Mouse (Mus musculus) kidney, adult 18-20 months (tissue): Measurements from ENCODE around the gene Ppp1r9a.

Experiments used
- DNase-seq: peaks from one replicate; pipeline ENCODE4 v3.0.0; 2021

Gene Ppp1r9a

DNA sequence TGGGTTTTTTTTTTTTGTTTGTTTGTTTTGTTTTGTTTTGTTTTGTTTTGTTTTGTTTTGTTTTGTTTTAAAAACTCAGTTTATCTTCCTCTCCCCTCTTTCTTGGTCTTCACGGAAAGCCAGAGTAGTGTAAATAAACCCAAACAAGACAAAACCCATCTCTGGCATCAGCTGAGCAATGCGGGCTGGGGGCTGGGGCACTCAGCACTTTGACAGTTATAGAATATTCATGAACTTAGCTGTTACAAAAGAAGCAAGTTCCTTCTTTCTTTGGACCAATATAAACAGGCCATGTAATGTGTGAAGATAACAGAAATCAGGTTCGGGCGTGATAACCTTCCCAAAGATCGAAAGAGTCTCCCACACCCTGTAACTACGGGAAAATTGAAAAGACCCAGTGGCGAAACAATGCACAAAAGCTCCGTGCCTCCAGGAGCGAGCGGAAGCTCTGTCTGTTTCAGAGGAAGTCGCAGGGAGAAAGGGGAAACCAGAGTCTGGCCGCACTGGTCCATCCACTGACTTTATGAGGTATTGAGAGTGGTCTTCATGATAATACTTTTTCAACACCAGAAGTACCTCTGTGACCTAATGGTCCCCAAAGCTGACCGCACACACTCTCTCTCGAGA lies 264.4 kb downstream of the Ppp1r9a start:
- DNase-seq: no peak

DNA sequence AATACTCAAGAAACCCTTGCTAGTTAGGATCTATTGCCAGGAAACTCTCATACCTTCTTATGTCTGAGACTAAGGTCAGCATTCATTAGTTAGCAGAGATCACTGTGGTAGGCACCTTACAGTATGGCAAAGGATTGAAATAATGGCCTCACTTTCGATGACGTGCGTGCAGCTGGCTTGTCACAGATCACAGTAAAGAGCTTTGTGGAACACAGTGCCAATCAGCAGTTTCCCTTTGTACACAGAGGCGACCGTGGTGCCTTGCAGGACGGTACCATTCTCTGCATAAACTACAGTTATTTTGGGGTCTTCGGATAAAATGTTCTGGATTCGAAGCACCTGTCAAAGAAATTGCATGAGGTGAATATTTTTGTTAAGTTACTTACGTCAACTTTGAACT lies 265.4 kb downstream of the Ppp1r9a start:
- DNase-seq: no peak

DNA sequence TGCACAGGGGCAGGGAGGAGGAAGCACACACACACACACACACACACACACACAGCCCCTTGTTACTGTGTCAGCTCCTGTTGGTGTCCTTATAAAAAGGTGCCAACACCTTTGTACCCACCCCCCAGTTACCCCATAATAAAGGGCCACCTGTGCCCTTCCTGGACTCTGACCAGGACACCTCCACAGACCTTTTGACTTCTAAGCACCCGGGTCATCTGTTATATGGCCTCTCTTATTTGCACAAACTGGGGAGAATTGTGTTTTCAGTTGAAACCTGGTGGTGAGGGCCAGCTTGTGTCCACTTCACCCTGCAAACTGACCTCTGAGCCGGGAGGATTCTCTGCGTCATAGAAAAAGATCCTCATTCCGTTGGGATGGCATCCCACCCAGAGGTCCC lies 268.7 kb downstream of the Ppp1r9a start:
- no peak for DNase-seq

DNA sequence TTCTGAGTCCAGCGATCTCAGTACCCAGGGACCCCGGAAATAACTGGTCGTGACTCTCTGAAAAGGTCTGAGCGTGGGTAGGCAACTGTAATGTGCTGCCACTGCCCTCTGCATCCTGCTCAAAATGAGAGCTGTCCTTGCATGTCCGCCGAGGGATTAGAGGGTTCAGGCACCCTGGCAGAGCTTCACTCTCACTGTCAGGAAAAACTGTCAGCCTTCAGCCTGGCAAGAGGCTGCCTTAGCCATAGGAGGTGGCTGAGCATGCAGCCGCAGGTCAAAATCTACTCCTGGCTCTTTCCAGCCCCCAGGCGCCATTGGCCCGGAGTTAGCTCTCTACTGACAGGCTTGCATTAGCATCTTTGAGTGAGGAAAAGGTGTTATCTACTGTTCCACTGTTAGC lies 269.9 kb downstream of the Ppp1r9a start:
- no peak for DNase-seq

DNA sequence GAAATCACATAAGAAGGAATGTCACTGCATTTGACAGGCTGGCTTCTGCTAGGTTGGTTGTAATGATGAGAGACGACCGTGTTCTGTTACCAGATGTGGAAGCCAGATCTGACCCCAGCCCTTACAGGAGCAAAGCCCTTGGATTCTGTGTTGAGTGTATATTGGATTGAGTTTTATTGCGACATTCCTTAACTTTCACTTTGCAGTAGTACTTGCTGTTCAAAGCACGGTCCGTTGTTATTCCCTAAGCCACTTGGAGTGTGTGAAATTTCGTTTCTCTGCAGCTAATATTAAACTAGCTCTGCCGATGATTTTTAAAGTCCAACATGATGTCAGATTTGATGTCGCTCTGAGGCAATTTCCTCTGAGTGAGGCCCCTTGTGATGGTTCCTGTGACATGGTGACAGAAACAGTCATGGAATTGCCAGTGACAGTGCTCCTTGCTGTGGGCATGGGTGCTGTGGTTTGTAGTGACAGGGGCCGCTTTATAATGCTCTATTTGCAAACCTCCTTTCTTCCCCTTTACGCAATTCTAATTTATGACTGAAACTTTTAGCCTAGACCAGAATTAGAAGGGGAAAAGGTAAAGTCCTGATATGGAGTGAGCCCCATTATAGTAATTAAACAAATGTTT lies 271.6 kb downstream of the Ppp1r9a start:
- DNase-seq: no peak

DNA sequence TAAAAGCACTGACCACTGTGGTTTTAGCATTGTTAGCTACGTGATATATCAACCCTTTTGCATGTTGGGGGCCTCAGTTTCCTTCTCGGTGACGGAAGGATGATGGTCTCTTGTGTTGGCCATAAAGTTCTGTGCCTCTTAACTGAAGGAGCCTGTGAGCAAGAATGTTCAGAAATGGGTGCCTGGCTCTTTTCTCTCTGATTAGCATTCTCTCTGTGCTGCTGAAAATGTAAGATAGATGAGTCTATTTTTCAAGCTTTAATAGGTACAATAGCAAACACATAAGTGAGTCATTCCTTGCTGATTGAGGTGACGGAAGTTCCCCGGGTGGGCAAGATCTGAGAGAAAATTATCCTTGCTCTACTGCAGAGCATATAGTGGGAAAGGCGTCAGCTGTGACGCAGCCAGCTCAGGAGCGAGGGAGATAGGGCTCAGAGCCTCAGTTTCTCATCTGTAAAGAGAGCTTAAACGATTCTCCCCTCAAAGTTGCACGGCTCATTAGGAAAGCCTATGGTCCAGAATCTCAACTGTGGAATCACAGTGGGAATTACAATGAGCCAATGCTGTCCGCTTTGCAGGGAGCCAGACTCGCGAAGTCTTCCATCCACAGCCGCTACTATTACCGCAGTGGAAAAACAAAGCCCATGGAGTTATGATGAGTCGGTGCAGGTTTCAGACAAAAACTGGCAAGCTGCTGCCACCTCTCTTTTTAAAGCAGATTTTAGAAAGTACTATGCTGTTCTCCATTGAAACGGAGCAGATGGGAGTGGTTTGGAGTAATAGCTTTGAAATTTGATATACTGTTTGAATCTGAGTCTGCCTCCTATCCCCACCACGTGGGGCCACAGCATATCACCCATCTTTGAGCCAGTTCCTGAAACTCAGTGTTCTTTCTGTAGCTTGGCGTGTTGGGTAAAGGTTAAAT lies 275.5 kb downstream of the Ppp1r9a start:
- DNase-seq: no peak

DNA sequence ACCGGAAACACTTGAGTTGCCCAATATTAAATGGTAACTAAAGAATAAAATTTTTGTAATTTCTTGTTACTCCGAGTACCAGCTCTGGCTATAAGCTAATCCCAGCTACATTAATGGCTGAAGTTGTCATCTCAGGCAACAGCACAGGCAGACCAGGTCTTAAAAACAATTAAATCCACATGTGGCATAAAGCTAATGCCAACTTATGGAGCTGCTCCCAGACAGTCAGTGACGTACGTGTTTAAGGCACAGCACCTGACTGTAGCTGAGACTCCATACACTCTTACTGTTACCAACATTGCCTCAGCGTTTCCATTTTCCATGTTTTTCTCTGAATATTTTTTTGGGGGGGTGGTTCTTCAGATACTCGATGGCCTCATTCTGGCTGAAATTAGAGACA lies 276.5 kb downstream of the Ppp1r9a start:
- DNase-seq: no peak

DNA sequence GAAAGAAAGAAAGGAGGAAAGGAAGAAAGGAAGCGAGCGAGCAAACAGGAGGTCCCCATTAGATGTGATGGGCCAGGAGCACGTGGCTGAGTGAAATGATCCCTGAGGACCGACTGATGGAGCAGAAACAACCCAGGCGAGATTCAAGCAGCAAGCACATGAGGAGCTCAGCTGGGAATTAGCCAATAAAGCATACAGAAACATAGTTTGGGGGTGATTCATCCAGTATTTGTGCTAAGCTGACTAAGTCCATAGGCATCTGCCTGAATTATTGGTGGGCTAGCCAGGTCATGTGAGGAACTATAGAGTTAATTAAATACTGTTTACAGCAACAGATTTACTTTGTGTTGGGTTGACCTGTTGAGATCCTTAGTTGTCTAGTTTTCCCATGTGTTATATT lies 277.9 kb downstream of the Ppp1r9a start:
- DNase-seq: no peak

DNA sequence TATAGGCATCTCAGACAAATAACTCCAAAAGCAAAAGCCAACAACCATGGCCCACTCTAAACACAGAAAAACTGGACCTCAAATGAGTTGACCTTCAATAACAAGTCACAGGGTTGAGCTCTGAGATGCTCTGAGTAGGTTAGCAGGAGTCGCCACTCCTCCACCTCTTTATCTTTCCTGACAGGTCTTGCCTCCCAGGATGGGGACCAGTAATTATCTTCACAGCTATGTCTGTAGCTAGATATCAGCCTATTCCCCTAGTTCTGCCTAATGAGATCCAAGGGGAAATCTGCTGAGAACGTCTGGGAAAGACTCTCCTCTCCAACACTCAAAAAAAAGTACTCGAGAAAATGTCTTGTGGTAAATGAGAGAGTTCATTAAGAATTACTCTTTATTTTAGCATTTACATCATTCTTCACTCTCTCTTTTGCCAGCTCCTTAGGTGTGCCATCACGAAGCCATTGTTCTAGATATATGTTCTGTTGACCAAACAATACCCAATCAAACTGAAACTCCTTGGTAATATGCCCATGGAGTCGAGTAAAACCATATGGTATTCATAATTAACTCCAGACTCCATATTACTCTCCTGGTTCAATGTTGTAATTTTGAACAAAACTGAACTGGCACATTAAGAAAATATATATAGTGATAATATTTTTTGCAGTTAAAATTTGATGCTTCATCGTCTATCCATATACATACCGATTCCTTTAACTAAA lies 283.7 kb downstream of the Ppp1r9a start:
- DNase-seq: no peak

DNA sequence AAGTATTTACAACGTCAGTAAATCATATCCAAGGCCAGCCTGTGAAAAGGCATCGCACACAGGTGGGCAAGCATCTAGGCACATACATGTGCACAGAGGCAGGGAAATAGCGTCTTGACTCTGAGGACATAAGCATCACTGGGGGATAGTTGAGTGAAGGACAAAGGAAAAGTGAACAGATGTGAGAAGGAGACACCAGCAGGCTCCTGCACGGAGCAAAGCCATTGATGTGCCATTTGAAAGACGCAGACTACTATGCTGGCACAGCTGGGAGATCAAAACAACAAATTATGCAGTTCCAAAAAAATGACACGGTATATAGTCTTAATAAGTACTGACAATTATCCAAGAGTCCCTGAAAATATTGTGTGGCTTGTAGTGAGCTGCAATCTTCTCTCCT lies 284.9 kb downstream of the Ppp1r9a start:
- no peak for DNase-seq

DNA sequence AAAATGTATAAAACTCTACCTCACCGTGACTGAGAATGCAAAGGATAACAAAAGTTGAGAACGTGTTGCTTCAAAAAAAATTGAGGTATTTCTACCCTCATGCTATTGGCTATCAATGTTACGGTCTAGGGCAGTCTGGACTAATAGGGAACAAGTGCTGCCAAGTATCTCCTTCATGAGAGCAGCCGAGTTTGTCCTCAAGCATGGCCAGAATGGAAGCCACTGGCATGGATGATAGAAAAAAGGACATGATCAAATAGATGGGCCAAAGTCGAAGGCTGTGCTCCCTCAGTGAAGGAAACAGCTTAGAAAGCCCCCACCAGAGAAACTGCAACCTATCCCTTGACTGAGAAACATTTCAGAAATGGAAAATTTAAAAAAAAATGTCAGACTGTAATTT lies 285.3 kb downstream of the Ppp1r9a start:
- DNase-seq: no peak

DNA sequence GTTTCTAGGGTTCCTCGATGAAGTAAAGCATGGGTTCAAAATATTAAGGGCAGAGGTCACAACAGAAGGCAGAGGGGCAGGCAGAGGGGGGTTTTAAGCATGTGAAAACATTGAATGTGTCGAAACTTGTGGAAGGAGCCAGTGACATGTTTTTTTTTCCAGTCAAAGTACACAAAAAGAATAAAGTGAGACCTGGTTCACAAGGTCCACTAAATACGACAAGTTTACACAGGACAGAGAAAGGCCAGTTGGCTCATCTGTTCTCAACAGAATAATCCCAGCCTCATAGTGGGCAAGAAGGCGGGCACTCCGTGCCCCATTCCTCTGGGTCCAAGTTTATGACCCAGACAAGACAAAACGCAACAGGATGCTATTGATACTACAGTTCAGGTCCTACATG lies 286.2 kb downstream of the Ppp1r9a start:
- no peak for DNase-seq

DNA sequence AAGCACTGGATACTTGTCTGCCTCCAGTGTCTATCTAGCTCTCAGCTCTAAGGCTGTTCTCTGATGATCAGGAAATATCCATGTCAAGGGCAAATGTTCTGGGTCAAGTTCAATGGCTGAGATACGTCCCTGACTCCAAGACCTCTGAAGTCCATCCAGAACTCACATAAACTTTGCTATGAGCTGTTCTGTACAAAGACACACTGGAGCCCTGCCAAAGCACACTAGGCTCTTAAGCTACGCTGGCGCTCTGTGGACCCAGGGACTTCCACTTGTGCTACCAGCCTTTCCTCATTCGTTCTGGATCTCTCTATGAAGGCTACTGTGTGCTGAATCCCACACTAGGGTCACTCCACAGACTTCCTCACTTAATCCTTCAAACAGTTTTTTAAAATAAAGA lies 286.8 kb downstream of the Ppp1r9a start:
- no peak for DNase-seq

DNA sequence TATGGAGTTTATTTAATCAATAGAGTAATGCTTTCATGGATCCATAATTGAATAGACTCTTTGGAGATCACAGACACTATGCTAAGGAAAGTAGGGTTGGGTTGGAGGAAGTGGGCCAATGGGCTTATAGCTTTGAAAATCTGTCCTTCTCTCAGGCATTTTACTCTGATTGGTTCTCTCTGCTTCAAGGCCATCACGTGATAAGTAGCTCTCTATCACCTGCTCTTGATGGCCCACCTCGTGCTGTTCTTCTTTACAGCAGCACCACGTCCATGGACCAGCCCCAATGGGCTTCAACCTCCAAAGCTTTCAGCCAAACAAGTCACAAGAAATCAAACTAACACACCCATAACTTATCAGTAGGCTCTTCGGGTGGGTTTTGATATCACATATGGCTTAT lies 288.0 kb downstream of the Ppp1r9a start:
- no peak for DNase-seq

DNA sequence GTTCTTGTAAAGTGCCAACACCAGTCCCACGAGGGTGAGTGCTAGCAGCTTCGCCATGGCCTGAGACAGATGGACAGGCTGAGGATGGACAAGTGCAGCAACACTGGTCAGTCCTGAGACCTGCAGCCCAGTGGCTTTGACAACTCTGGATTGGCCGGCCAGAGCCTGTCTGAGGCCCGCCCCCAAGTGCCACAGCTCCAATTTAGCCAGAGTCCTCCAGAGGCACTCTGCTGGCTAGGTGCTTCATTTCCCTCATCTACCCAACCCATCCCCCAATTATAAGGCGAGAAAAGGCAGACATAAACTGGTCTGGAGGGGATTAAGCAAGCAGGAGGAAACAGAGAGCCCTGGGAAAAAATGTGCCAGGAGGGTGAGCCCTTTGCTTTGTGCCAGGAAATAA lies 291.0 kb downstream of the Ppp1r9a start, which contains the start of gene Pon1:
Gene Pon1, minus strand, starts transcription at position 254 of the 400 bp plus-strand sequence.
- DNase-seq: no peak

DNA sequence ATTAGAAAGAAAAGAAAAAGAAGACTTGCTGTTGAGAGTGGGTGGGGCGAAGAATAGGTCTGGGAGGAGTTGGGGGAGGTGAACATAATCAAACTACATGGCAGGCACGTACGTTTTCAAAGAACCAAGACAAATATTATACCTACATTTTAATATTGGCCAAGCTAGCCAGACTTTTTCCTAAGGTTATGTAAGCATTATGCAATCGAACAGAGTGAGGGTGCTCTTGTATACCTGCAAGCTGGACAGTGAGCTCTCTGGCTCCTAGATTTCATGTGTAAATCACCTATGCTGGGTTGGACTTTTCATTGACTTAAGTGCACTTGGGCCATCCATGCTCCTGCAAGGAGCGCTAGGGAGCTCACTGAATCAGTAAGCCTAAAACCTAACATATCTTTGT lies 295.9 kb downstream of the Ppp1r9a start:
- DNase-seq: no peak

DNA sequence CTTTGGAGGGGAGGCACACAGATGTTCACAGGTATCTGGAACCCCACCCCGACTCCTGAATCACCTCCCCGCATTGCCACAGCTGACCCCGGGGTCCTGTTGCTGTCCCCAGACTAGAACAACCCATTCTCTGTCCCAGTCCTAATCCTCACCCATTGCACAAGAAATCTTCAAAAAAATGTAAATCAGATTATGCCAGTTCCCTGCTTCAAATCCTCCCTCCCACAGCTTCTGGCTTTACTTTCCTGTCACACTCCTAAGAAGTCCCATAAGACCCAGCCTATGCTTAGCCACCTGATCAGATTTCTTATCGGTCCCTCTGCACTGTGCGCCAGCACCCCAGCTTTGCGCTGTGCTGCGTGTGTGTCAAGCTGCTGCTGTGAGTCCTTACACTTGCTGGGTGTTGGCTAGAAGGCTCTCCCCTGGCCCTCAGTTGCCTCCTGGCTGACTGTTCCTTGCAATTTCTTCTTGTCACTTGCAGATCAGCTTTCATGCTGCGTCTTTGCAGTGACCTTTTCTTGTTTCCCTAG lies 296.7 kb downstream of the Ppp1r9a start:
- DNase-seq: no peak

DNA sequence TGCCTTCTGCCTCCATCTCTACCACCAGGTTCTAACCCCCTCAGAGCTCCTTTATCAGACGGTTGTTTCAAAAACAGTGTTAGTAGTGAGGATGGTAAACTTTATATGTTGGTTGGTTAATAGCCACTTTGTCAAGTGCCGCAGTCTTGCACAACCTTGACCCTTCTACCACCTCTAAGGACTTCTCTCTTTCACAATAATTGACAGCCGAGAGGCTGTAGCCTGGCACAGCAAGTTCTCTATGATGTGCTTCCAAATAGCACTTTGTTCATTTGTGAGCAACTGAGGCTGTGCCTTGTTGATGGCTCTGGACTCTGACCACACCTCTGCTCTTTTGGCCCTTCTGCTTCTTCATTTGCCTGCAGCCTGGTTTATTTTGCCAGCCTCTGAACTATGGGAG lies 297.2 kb downstream of the Ppp1r9a start:
- no peak for DNase-seq

DNA sequence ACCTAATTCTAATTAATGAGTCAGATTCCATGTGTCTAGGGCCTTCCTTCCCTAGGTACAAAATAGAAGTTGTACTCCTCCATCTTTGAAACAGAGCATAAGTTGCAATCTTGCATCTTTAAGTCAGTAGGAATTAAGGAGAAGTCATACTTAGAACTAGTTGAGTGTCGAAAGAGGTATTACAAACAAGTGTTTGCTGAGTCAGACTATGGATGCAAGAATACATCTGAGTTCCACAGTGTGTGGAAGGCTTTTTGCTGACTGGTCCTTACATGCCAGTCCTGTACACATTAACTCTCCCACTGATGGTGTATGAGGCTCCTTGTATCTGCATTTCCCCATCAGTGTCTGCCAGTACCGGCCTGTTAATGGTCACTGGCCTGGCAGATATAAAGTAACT lies 305.1 kb downstream of the Ppp1r9a start:
- DNase-seq: no peak
